Mouse (Mus musculus): ENCODE results near the gene Cep63. TPM values are rescaled to one million over a fixed set of nuclear protein-coding genes. Genes with fewer than 3 reads are reported as not detected.

Gene Cep63
- polyA plus RNA-seq, 1 experiment from 2014 or later: 59.8 TPM

GRCm38 (mm10) chr9:102643486-102644101, 17.3 kb upstream of the Cep63 start:
- peak; percentile 93 for ATAC-seq (ENCODE audit: borderline replicate concordance, extremely low read depth, low FRiP score, low TSS enrichment)
- no peaks in the 10 kb centered on the region for H3K36me3 ChIP-seq
- peak overlapping the region; percentile 49 for H3K4me2 ChIP-seq
- no peaks in the 10 kb centered on the region for H3K9me3 ChIP-seq
- WGBS: 7% methylated on average over 10 of the region's 10 CpGs
- no peak overlapping the region; the same call in 1 of the 2 replicates for H3K9ac ChIP-seq
- H3K27me3 ChIP-seq: no peaks in the 10 kb centered on the region
- H3K4me3 ChIP-seq: peak overlapping the region; percentile 13
- peaks cover 64% of the 10 kb centered on the region for H3K4me1 ChIP-seq
- peak overlapping the region; percentile 92 for H3K27ac ChIP-seq

GRCm38 (mm10) chr9:102643071-102643485, 16.7 kb upstream of the Cep63 start:
- H3K27me3 ChIP-seq: no peaks in the 10 kb centered on the region

GRCm38 (mm10) chr9:102641531-102641930, 15.2 kb upstream of the Cep63 start:
- peaks cover 76% of the 10 kb centered on the region for H3K4me1 ChIP-seq
- ATAC-seq (ENCODE audit: borderline replicate concordance, extremely low read depth, low FRiP score, low TSS enrichment): no peak
- no peak overlapping the region for H3K4me3 ChIP-seq
- H3K27me3 ChIP-seq: no peaks in the 10 kb centered on the region
- H3K9me3 ChIP-seq: no peaks in the 10 kb centered on the region
- no peaks in the 10 kb centered on the region for H3K36me3 ChIP-seq
- H3K9ac ChIP-seq: no peak overlapping the region
- H3K27ac ChIP-seq: peak overlapping the region; percentile 19; the same call in 1 of the 2 replicates
- no peak overlapping the region for H3K4me2 ChIP-seq
- WGBS: 51% methylated on average over 6 of the region's 6 CpGs

More at GRCm38 (mm10) chr9:102643071-102643485, 16.7 kb upstream of the Cep63 start:
- Histone ChIP-seq H3K36me3 (no peaks in the 10 kb centered on the region), H3K9ac (no peak overlapping the region; the same call in 1 of the 2 replicates), H3K4me3 (no peak overlapping the region), H3K4me2 (peak overlapping the region; percentile 49), H3K4me1 (peaks cover 67% of the 10 kb centered on the region), H3K27ac (peak overlapping the region; percentile 92), H3K9me3 (no peaks in the 10 kb centered on the region)
- peak; percentile 50 for ATAC-seq (ENCODE audit: borderline replicate concordance, extremely low read depth, low FRiP score, low TSS enrichment)
- WGBS: 12% methylated on average over 8 of the region's 8 CpGs

DNA sequence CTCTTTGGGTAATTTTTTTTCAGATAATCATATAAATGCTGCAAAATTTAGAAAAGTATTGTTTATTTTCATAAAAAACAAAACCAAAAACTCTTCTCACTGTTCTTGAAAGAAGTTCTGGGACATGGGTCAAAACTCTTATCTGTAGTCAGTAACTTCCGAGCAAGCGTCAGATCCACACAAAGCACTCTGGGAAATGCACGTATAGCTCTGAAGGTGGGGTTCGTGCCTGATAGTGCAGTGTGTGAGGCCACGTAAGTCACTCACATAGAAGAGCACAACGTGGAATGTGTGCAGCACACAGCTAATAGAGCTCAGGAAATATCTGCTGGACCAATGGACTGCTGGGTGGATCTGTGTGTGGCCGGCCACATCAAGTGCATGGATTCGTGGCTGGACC, 13.2 kb upstream of the Cep63 start:
- no peak for ATAC-seq (ENCODE audit: borderline replicate concordance, extremely low read depth, low FRiP score, low TSS enrichment)
- Histone ChIP-seq H3K9ac (no peak overlapping the region), H3K4me1 (peaks cover 61% of the 10 kb centered on the region), H3K36me3 (no peaks in the 10 kb centered on the region), H3K9me3 (no peaks in the 10 kb centered on the region), H3K4me2 (no peak overlapping the region), H3K4me3 (no peak overlapping the region), H3K27me3 (no peaks in the 10 kb centered on the region), H3K27ac (peak overlapping the region; percentile 75)
- WGBS: 57% methylated on average over 8 of the region's 8 CpGs

DNA sequence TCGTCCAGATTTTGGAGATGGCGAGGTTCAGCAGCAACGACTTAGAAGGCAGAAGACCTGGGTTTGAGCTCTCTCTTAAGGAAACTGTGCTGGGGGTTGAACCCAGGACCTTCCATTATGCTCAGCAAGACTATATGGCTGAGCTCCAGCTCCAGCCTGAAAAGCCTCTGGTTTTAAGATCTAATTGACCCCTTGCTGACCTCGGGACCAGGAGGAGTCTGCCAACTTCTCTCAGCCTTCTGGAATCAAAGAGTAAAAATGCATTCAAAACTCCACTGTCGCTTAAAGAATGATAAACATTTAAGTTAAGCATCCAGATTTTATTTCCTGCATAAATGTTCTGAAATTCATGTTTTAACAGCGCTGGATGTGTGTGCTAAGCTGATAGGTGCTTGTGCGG, 12.6 kb upstream of the Cep63 start:
- no peak overlapping the region for H3K4me2 ChIP-seq
- 27% methylated on average over 7 of the region's 7 CpGs for WGBS
- H3K4me1 ChIP-seq: peaks cover 57% of the 10 kb centered on the region
- no peaks in the 10 kb centered on the region for H3K9me3 ChIP-seq
- no peaks in the 10 kb centered on the region for H3K27me3 ChIP-seq
- peak overlapping the region; percentile 75 for H3K27ac ChIP-seq
- H3K9ac ChIP-seq: no peak overlapping the region
- H3K36me3 ChIP-seq: peaks cover 4% of the 10 kb centered on the region; the same call in 1 of the 2 replicates
- H3K4me3 ChIP-seq: no peak overlapping the region
- ATAC-seq (ENCODE audit: borderline replicate concordance, extremely low read depth, low FRiP score, low TSS enrichment): no peak

DNA sequence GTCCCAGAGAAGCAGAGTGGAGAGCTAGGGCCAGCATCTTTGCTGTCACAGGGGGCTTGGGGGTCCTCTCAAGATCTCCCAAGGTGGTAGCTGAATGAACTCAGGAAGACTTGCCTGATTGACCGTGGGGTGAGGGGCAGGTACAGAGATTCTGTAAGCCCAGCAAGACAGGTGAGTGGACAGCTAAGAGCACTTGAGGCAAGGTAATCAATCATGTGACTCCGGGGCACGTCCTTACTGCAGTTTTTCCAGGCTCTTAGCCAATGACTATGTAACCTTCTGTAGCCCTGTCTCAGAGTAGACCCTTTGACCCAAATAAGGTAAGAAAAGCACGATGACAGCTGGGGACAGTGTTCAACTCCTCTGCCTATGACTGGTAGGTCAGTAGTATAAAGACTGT, 10.8 kb upstream of the Cep63 start:
- H3K36me3 ChIP-seq: peaks cover 4% of the 10 kb centered on the region
- no peak overlapping the region for H3K9ac ChIP-seq
- ATAC-seq (ENCODE audit: borderline replicate concordance, extremely low read depth, low FRiP score, low TSS enrichment): no peak
- no peak overlapping the region; the same call in 1 of the 2 replicates for H3K27ac ChIP-seq
- no peaks in the 10 kb centered on the region for H3K9me3 ChIP-seq
- 32% methylated on average over 4 of the region's 4 CpGs for WGBS
- no peaks in the 10 kb centered on the region for H3K27me3 ChIP-seq
- peaks cover 51% of the 10 kb centered on the region for H3K4me1 ChIP-seq
- no peak overlapping the region for H3K4me3 ChIP-seq
- H3K4me2 ChIP-seq: no peak overlapping the region

DNA sequence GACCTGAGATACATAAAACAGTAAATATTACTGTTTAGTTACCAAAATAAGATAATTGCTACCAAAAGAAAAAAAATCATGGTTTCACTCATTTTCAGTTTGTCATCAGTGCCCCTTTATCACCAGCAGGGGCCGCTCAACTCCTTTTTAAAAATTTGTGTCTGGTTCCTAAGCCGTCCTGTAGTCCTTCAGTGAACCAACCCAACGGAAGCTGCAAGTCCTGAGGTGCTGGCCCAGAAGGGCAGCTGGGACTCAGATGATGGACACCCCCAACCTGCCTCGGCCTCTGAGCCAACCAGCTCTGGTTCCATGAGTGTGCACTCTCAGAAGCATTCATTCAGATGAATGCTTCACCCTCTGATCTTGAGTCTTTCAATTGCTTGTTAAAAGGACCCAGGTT, 10.2 kb upstream of the Cep63 start:
- Histone ChIP-seq H3K4me3 (no peak overlapping the region), H3K4me2 (no peak overlapping the region), H3K27me3 (no peaks in the 10 kb centered on the region), H3K9ac (no peak overlapping the region), H3K36me3 (peaks cover 4% of the 10 kb centered on the region), H3K9me3 (no peaks in the 10 kb centered on the region), H3K4me1 (peaks cover 51% of the 10 kb centered on the region), H3K27ac (no peak overlapping the region)
- no peak for ATAC-seq (ENCODE audit: borderline replicate concordance, extremely low read depth, low FRiP score, low TSS enrichment)
- 7% methylated on average over 4 of the region's 4 CpGs for WGBS

- Histone ChIP-seq H3K27me3 (no peaks in the 10 kb centered on the region), H3K27ac (0 out of 2 replicates have a peak overlapping the region, but pooled peaks have one; percentile 10), H3K9ac (no peak overlapping the region), H3K4me3 (no peak overlapping the region), H3K9me3 (no peaks in the 10 kb centered on the region), H3K4me2 (no peak overlapping the region), H3K4me1 (peaks cover 46% of the 10 kb centered on the region), H3K36me3 (peaks cover 4% of the 10 kb centered on the region)
- no peak for ATAC-seq (ENCODE audit: borderline replicate concordance, extremely low read depth, low FRiP score, low TSS enrichment)
- WGBS: 54% methylated on average over 8 of the region's 8 CpGs
These were observed 8.1 kb upstream of the Cep63 start for GRCm38 (mm10) chr9:102634453-102634852.

- Histone ChIP-seq H3K4me3 (no peak overlapping the region), H3K4me2 (no peak overlapping the region), H3K9me3 (no peaks in the 10 kb centered on the region), H3K36me3 (peaks cover 4% of the 10 kb centered on the region), H3K9ac (no peak overlapping the region), H3K27ac (peak overlapping the region; percentile 34; the same call in 1 of the 2 replicates), H3K4me1 (peaks cover 47% of the 10 kb centered on the region), H3K27me3 (no peaks in the 10 kb centered on the region)
- ATAC-seq (ENCODE audit: borderline replicate concordance, extremely low read depth, low FRiP score, low TSS enrichment): peak; percentile 44; the same call in 1 of the 2 replicates
- 86% methylated on average over 1 of the region's 1 CpGs for WGBS
These were observed 6.7 kb upstream of the Cep63 start for GRCm38 (mm10) chr9:102632923-102633537.

DNA sequence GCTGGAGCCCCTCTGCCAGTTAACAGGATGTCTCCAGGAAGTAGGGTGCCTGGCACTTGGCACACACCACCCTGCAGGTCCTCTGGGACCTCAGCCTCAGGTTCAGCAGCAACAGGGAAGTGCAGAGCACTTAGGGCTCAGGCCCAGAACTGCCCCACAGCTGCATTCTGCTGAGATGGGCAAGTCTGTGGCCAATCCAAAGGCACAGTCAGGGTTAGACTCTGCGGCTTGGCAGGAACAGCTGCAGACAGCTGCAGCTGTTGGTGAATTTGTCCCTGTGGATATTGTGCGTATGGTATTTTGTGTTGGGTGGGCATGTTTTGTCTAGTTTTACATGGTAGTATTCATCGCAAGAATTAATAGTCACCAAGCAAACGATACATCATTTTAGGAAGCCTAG, 5.8 kb upstream of the Cep63 start:
- Histone ChIP-seq H3K9ac (no peak overlapping the region), H3K36me3 (peaks cover 4% of the 10 kb centered on the region), H3K4me2 (no peak overlapping the region), H3K27me3 (no peaks in the 10 kb centered on the region), H3K9me3 (no peaks in the 10 kb centered on the region), H3K27ac (peak overlapping the region; percentile 58), H3K4me1 (peaks cover 47% of the 10 kb centered on the region), H3K4me3 (no peak overlapping the region)
- peak; percentile 59 for ATAC-seq (ENCODE audit: borderline replicate concordance, extremely low read depth, low FRiP score, low TSS enrichment)
- 60% methylated on average over 4 of the region's 4 CpGs for WGBS

GRCm38 (mm10) chr9:102631589-102632147, 5.3 kb upstream of the Cep63 start:
- Histone ChIP-seq H3K4me1 (peaks cover 44% of the 10 kb centered on the region), H3K36me3 (peaks cover 4% of the 10 kb centered on the region), H3K27ac (peak overlapping the region; percentile 58), H3K9ac (no peak overlapping the region), H3K27me3 (no peaks in the 10 kb centered on the region), H3K4me3 (no peak overlapping the region), H3K4me2 (no peak overlapping the region), H3K9me3 (no peaks in the 10 kb centered on the region)
- 51% methylated on average over 2 of the region's 2 CpGs for WGBS
- ATAC-seq (ENCODE audit: borderline replicate concordance, extremely low read depth, low FRiP score, low TSS enrichment): no peak

GRCm38 (mm10) chr9:102629052-102629451, 2.7 kb upstream of the Cep63 start:
- 39% methylated on average over 7 of the region's 7 CpGs for WGBS
- Histone ChIP-seq H3K36me3 (peaks cover under 1% of the 10 kb centered on the region), H3K9me3 (no peaks in the 10 kb centered on the region), H3K4me2 (no peak overlapping the region), H3K27ac (no peak overlapping the region), H3K9ac (no peak overlapping the region), H3K4me3 (no peak overlapping the region), H3K4me1 (peaks cover 49% of the 10 kb centered on the region), H3K27me3 (no peaks in the 10 kb centered on the region)
- no peak for ATAC-seq (ENCODE audit: borderline replicate concordance, extremely low read depth, low FRiP score, low TSS enrichment)
